Mouse (Mus musculus) cortical plate, adult 2 months (tissue): Measurements from ENCODE around the gene Btnl10.

Experiments used
- CTCF ChIP-seq: fragments of 200-500 bp; IDR thresholded peaks from 2 replicates; pipeline ENCODE4 v1.5.1; 2011; ENCODE audit warnings: mild to moderate bottlenecking, control low read depth, low read length; ENCODE audit not compliant: insufficient read depth; ENCODE audit errors: extremely low read depth
- POLR2A ChIP-seq: fragments of 200-500 bp; IDR thresholded peaks from 2 replicates; pipeline ENCODE4 v1.6.1; 2011; ENCODE audit warnings: mild to moderate bottlenecking, low read length, control low read depth; ENCODE audit not compliant: insufficient read depth; ENCODE audit errors: extremely low read depth

GRCm38 (mm10) chr11:58929055-58929454 is 11.3 kb downstream of the Btnl10 start:
- no peak for TF ChIP-seq CTCF
- no peak for TF ChIP-seq POLR2A
